9 mouse cellular contexts compared by ENCODE assay signal in the genomic region with DNA sequence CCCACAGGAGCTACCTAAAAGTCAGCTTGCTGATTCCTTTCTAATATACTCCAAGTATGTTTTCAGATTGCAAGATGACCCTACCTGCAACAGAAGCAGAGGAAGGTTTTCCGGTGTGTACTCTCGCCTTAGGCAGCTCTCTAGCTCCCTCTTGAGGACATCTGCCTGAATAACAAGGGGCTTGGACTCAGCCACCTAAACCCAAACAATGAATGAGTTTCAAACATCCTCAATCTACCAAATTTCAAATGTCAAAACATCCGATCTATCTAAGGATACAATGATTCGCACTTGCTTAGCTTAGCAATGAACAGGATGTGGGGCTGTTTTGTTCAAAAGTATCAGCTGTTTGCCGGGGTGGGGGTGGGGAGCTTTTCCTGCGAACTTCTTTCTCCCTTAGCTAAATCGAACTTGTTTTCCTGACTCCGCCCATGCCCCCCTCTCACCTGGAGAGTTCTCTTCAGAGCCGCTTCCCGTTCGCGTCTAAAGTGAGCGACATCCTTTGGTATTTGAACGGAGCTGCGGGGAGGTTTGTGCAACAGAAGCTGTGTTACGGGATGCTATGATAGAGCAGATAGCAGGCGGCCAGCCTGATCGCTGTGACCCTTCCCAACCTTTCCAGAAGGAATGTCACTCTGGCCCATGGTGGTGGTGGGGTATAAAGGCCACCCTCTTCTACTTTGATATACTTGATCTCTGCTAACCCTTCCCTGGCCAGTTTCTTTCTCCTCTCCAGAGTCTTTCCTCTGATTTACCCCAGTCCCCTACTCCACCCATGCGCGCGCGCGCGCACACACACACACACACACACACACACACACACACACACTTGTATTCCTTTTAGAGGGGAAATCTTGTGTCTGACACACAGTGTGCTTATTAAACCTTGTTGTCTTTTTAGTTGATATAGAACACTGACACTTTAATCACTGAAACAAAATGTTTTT. TPM values are rescaled to one million over a fixed set of nuclear protein-coding genes. Genes with fewer than 3 reads are reported as not detected.
DNase-seq lines count a peak whose midpoint lies in the region; ATAC-seq lines count a peak whose summit lies in the region.
"Had no signal": no experiment of that assay in that cellular context is flagged by ENCODE, and none has a peak within 500 bp of the region (broad histone marks: within the 10 kb centered on the region; RNA-seq: fewer than 3 reads in every experiment).

No protein-coding gene starts in this region.

- no peaks in the 10 kb centered on the region for H3K36me3 ChIP-seq in heart, embryonic 13.5 days
- H3K36me3 ChIP-seq in kidney, embryonic 16.5 days (ENCODE audit: insufficient read depth, low read length) = no peaks in the 10 kb centered on the region
- no peaks in the 10 kb centered on the region for H3K36me3 ChIP-seq in liver, embryonic 15.5 days (replicated peaks)
- no peaks in the 10 kb centered on the region for H3K36me3 ChIP-seq in neural tube, embryonic 11.5 days (ENCODE audit: control insufficient read depth, insufficient read depth, low read length)

- no peak for ATAC-seq in heart, embryonic 13.5 days (ENCODE audit: extremely low read depth, insufficient number of reproducible peaks, low FRiP score, low TSS enrichment)
- ATAC-seq in kidney, embryonic 16.5 days (ENCODE audit: low FRiP score, low TSS enrichment) = no peak
- no peak for ATAC-seq in liver, embryonic 15.5 days (ENCODE audit: insufficient read depth)
- no peak for ATAC-seq in neural tube, embryonic 11.5 days (ENCODE audit: insufficient read depth, low FRiP score, low TSS enrichment)

- peak overlapping the region; percentile 59 for H3K4me3 ChIP-seq in heart, embryonic 13.5 days
- peak overlapping the region; percentile 48 for H3K4me3 ChIP-seq in kidney, embryonic 16.5 days (ENCODE audit: low read length)
- peak overlapping the region; percentile 30 for H3K4me3 ChIP-seq in liver, embryonic 15.5 days (replicated peaks)
- peak overlapping the region; percentile 34 for H3K4me3 ChIP-seq in neural tube, embryonic 11.5 days (ENCODE audit: low read depth, low read length)
- H3K4me3 ChIP-seq: erythroblast, embryonic 14.5 days had no signal

- H3K27ac ChIP-seq in heart, embryonic 13.5 days (replicated peaks) = no peak overlapping the region
- H3K27ac ChIP-seq in kidney, embryonic 16.5 days (ENCODE audit: low read length) = no peak overlapping the region
- no peak overlapping the region for H3K27ac ChIP-seq in liver, embryonic 15.5 days (replicated peaks)
- H3K27ac ChIP-seq in neural tube, embryonic 11.5 days (ENCODE audit: low read depth, low read length) = no peak overlapping the region

- no peaks in the 10 kb centered on the region for H3K4me1 ChIP-seq in heart, embryonic 13.5 days
- H3K4me1 ChIP-seq in kidney, embryonic 16.5 days (ENCODE audit: insufficient read depth, low read length) = no peaks in the 10 kb centered on the region
- H3K4me1 ChIP-seq in liver, embryonic 15.5 days (replicated peaks) = peaks cover 4% of the 10 kb centered on the region; the same call in 1 of the 2 replicates
- H3K4me1 ChIP-seq in neural tube, embryonic 11.5 days (ENCODE audit: control insufficient read depth, insufficient read depth, low read length) = no peaks in the 10 kb centered on the region

- H3K9me3 ChIP-seq in heart, embryonic 13.5 days = peaks cover 6% of the 10 kb centered on the region
- 0 out of 2 replicates have a peak, but pooled peaks cover 4% of the 10 kb centered on the region for H3K9me3 ChIP-seq in kidney, embryonic 16.5 days (ENCODE audit: low read length)
- H3K9me3 ChIP-seq in liver, embryonic 15.5 days (replicated peaks) = no peaks in the 10 kb centered on the region
- H3K9me3 ChIP-seq in neural tube, embryonic 11.5 days (ENCODE audit: control insufficient read depth, low read length) = no peaks in the 10 kb centered on the region

- 19% methylated on average over 24 of the region's 24 CpGs for WGBS in heart, embryonic 13.5 days
- WGBS in kidney, embryonic 16.5 days = 24% methylated on average over 24 of the region's 24 CpGs
- WGBS in liver, embryonic 15.5 days (ENCODE audit: insufficient replicate concordance) = 19% methylated on average over 24 of the region's 24 CpGs
- WGBS in neural tube, embryonic 11.5 days = 23% methylated on average over 24 of the region's 24 CpGs

- peaks cover 6% of the 10 kb centered on the region; the same call in 1 of the 2 replicates for H3K27me3 ChIP-seq in heart, embryonic 13.5 days (replicated peaks)
- H3K27me3 ChIP-seq in kidney, embryonic 16.5 days (ENCODE audit: insufficient read depth, low read length) = no peaks in the 10 kb centered on the region; the same call in 1 of the 2 replicates
- H3K27me3 ChIP-seq in liver, embryonic 15.5 days = peaks cover 10% of the 10 kb centered on the region; the same call in 1 of the 2 replicates
- H3K27me3 ChIP-seq in neural tube, embryonic 11.5 days (ENCODE audit: control insufficient read depth, insufficient read depth, low read length) = no peaks in the 10 kb centered on the region

- H3K4me2 ChIP-seq in heart, embryonic 13.5 days = peak overlapping the region; percentile 84
- peak overlapping the region; percentile 71 for H3K4me2 ChIP-seq in kidney, embryonic 16.5 days (replicated peaks; ENCODE audit: low read depth, low read length)
- peak overlapping the region; percentile 63 for H3K4me2 ChIP-seq in liver, embryonic 15.5 days
- H3K4me2 ChIP-seq in neural tube, embryonic 11.5 days (ENCODE audit: low read depth) = peak overlapping the region; percentile 62

- DNase-seq in B cell, adult 2 months = peak; percentile 80 to 83
- peak; percentile 28 for DNase-seq in adrenal gland, adult 8-10 months
- peak; percentile 79 for DNase-seq in embryo, embryonic 9.5 days (ENCODE audit: extremely low spot score)
- DNase-seq in neural tube, embryonic 11.5 days (ENCODE audit: low spot score) = peak; percentile 72
- peak; percentile 29 for DNase-seq in telencephalon, adult 2 months (ENCODE audit: low read depth, low spot score)

- H3K9ac ChIP-seq in heart, embryonic 13.5 days = peak overlapping the region; percentile 78
- H3K9ac ChIP-seq in kidney, embryonic 16.5 days (replicated peaks; ENCODE audit: low read length) = peak overlapping the region; percentile 60
- no peak overlapping the region for H3K9ac ChIP-seq in liver, embryonic 15.5 days
- H3K9ac ChIP-seq in neural tube, embryonic 11.5 days (ENCODE audit: low read length) = peak overlapping the region; percentile 61

RNA-seq across cellular contexts. Expression of gene Ccdc162, which starts 26.2 kb away (rescaled TPM):
- 1 to 10 TPM in 1 of 4 experiments, under 1 TPM in 3; 0.35 to 1.4 (median 0.58) TPM for total RNA-seq in adrenal gland, adult 8-10 months (2022)
- 0.27 and 0.38 TPM in 2 replicates for polyA plus RNA-seq in heart, embryonic 13.5 days (2015; fragmentation: Nextera tagmentation; extraction: Ambion mirVana)
- 0.36 and 0.40 TPM in 2 replicates for polyA plus RNA-seq in kidney, embryonic 16.5 days (2015; fragmentation: Nextera tagmentation; extraction: Ambion mirVana)
- polyA plus RNA-seq in liver, embryonic 15.5 days (2015; fragmentation: Nextera tagmentation; extraction: Ambion mirVana) = 0.06 TPM in 1 of 2 replicates, not detected in the other
- polyA plus RNA-seq in neural tube, embryonic 11.5 days (2014; fragmentation: Nextera tagmentation; extraction: Ambion mirVana) = 0.28 and 0.58 TPM in 2 replicates
- polyA plus RNA-seq: erythroblast, embryonic 14.5 days had no signal

Comparison
In these comparisons a context has a peak if more than half of its experiments do, and no peak if none do; other contexts are left out.
1. DNase-seq: peak in every context shown above with its lines; median percentile 82 in B cell, adult 2 months; 79 in embryo, embryonic 9.5 days; 72 in neural tube, embryonic 11.5 days; 29 in telencephalon, adult 2 months; 28 in adrenal gland, adult 8-10 months.